Mouse (Mus musculus) intestine, embryonic 16.5 days (tissue): ENCODE measurements around the gene Pknox1. TPM values are rescaled to one million over a fixed set of nuclear protein-coding genes. Genes with fewer than 3 reads are reported as not detected.

Experiments used
- ATAC-seq: fragments of 200-750 bp; cut with Nextera tagmentation; 2 replicates; pipeline ENCODE4 v1.8.0; 2017; ENCODE audit warnings: moderate TSS enrichment, moderate library complexity
- H3K27ac ChIP-seq: fragments of 300-500 bp; sonication (generic); 2 replicates; pipeline ENCODE4 v1.5.1; 2014; ENCODE audit warnings: mild to moderate bottlenecking, low read length
- H3K27me3 ChIP-seq: fragments of 300-500 bp; sonication (generic); replicated peaks from 2 replicates; pipeline ENCODE4 v1.6.1; 2014; ENCODE audit warnings: low read length, control low read depth, mixed read lengths; ENCODE audit not compliant: control insufficient read depth, insufficient read depth
- H3K36me3 ChIP-seq: fragments of 300-500 bp; sonication (generic); 2 replicates; pipeline ENCODE4 v1.6.1; 2014; ENCODE audit warnings: low read length, control low read depth; ENCODE audit not compliant: control insufficient read depth, insufficient read depth
- H3K4me1 ChIP-seq: fragments of 300-500 bp; sonication (generic); 2 replicates; pipeline ENCODE4 v1.6.1; 2014; ENCODE audit warnings: low read length, control low read depth, mixed read lengths; ENCODE audit not compliant: control insufficient read depth, insufficient read depth
- H3K4me2 ChIP-seq: fragments of 300-500 bp; sonication (generic); 2 replicates; pipeline ENCODE4 v1.6.1; 2014; ENCODE audit warnings: low read depth, low read length, control low read depth
- H3K4me3 ChIP-seq: fragments of 300-500 bp; sonication (generic); 2 replicates; pipeline ENCODE4 v1.5.1; 2014; ENCODE audit warnings: mild to moderate bottlenecking, low read length
- H3K9ac ChIP-seq: fragments of 300-500 bp; sonication (generic); 2 replicates; pipeline ENCODE4 v1.6.1; 2014; ENCODE audit warnings: low read depth, low read length
- H3K9me3 ChIP-seq: fragments of 300-500 bp; sonication (generic); 2 replicates; pipeline ENCODE4 v1.6.1; 2016; ENCODE audit warnings: low read length, control low read depth; ENCODE audit not compliant: control insufficient read depth
- WGBS: fragments of 180-500 bp; shearing (Covaris S2); extraction: QIAGEN DNeasy Blood & Tissue Kit; methylation state at CpG from one replicate; pipeline ENCODE4 v1.1.7; 2014; 5-methylcytosine and 5-hydroxymethylcytosine counted together
- microRNA-seq: library from miRNA; unstranded; fragments of <30 nt; microRNA quantifications from one replicate; pipeline ENCODE4, GENCODE M21; 2016
- polyA plus RNA-seq: library from polyadenylated mRNA; unstranded; fragments of >200 nt; fragmentation: Nextera tagmentation; extraction: Ambion mirVana; gene quantifications from 2 replicates; pipeline ENCODE4 v1.2.1, GENCODE M21; 2015

Pknox1 gene
- polyA plus RNA-seq, 1 experiment from 2014 or later = 25.7 TPM

DNA sequence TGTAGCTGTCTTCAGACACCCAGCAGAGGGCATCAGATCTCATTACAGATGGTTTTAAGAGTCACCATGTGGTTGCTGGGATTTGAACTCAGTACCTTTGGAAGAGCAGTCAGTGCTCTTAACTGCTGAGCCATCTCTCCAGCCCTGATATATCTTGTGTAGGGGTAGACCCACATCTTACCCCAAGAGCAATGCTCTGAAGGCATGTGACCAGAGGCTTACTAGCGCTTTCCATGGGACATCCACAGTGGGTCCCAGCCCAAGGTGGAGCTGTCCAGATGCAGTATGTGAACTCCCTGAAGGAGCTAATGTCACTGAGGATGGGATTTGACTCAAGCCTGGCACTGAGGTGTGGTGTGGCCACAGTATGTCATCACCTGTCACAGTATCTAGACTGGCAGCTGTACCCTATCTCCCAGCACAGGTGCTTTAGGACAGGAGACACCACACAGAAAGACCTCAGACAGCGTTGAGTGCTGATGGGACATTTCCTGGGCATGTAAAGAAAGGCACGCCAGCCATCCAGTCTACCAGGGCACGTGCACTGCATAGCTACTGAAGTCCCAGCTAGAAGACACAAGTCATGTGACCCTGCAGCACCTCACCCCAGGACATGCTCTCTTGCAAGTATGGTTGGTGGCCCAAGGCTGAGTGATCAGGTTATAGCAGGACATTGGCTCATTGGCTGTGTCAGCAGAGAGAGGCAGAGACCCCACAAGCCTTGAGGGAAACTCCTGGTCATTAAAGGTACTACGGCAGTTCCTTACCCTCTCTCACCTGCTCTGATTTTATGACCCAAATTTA lies 81.9 kb downstream of the Pknox1 start:
- Histone ChIP-seq H3K9ac (no peak overlapping the region), H3K36me3 (peaks cover 36% of the 10 kb centered on the region), H3K9me3 (no peaks in the 10 kb centered on the region), H3K27me3 (no peaks in the 10 kb centered on the region), H3K4me1 (no peaks in the 10 kb centered on the region), H3K27ac (no peak overlapping the region), H3K4me2 (no peak overlapping the region), H3K4me3 (no peak overlapping the region)
- peak; percentile 48 for ATAC-seq
- 92% methylated on average over 5 of the region's 5 CpGs for WGBS

- ATAC-seq = no peak
- no peaks in the 10 kb centered on the region for H3K9me3 ChIP-seq
- peaks cover 9% of the 10 kb centered on the region for H3K4me1 ChIP-seq
- no peak overlapping the region for H3K27ac ChIP-seq
- H3K36me3 ChIP-seq = peaks cover 39% of the 10 kb centered on the region
- WGBS = 91% methylated on average over 14 of the region's 14 CpGs
- no peak overlapping the region for H3K4me2 ChIP-seq
- no peak overlapping the region for H3K9ac ChIP-seq
- H3K27me3 ChIP-seq = no peaks in the 10 kb centered on the region
- H3K4me3 ChIP-seq = no peak overlapping the region
Measured at GRCm38 (mm10) chr17:31652152-31652551, 87.6 kb downstream of the Pknox1 start.

DNA sequence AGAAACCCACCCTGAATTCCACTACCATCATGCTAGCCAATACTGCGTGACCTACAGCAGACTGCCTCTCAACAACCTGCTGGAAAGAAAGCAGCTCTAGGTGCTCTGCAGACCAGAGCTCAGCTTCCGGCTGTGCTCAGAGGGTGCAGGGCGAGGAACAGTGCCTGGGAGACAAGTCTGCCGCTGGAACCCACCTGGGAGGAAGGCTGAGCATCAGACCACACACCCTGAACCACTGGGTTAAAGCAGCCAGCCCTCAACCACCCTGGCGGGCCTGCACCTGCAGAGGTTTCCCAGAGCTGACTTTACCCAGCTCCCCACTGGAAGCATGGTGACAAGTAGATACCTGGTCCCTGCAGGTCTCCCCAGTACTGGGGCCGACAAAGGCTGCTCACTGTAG lies 88.7 kb downstream of the Pknox1 start:
- peaks cover 31% of the 10 kb centered on the region for H3K36me3 ChIP-seq
- ATAC-seq = no peak
- no peaks in the 10 kb centered on the region for H3K27me3 ChIP-seq
- no peak overlapping the region for H3K27ac ChIP-seq
- no peaks in the 10 kb centered on the region for H3K9me3 ChIP-seq
- no peak overlapping the region for H3K4me3 ChIP-seq
- H3K4me1 ChIP-seq = peaks cover 13% of the 10 kb centered on the region
- 79% methylated on average over 6 of the region's 6 CpGs for WGBS
- H3K9ac ChIP-seq = no peak overlapping the region
- H3K4me2 ChIP-seq = no peak overlapping the region

GRCm38 (mm10) chr17:31655366-31655765 lies 90.8 kb downstream of the Pknox1 start:
- Histone ChIP-seq H3K4me1 (peaks cover 13% of the 10 kb centered on the region), H3K4me3 (no peak overlapping the region), H3K27me3 (no peaks in the 10 kb centered on the region), H3K4me2 (no peak overlapping the region), H3K27ac (peak overlapping the region; percentile 3; the same call in 1 of the 2 replicates), H3K36me3 (peaks cover 20% of the 10 kb centered on the region), H3K9ac (no peak overlapping the region), H3K9me3 (no peaks in the 10 kb centered on the region)
- ATAC-seq = no peak
- WGBS = 63% methylated on average over 4 of the region's 4 CpGs

GRCm38 (mm10) chr17:31656682-31657081 lies 92.1 kb downstream of the Pknox1 start:
- Histone ChIP-seq H3K4me2 (peak overlapping the region; percentile 69; the same call in 1 of the 2 replicates), H3K4me1 (peaks cover 13% of the 10 kb centered on the region), H3K36me3 (peaks cover 9% of the 10 kb centered on the region), H3K27me3 (no peaks in the 10 kb centered on the region), H3K4me3 (no peak overlapping the region), H3K9me3 (no peaks in the 10 kb centered on the region), H3K9ac (peak overlapping the region; percentile 97; the same call in 1 of the 2 replicates), H3K27ac (no peak overlapping the region)
- ATAC-seq = no peak
- WGBS = 87% methylated on average over 5 of the region's 5 CpGs

Small RNAs within 50 kb of the gene (microRNA-seq; reads per million reads assigned to microRNA genes)
- gene Gm24970 = not detected

Other genes starting within 250 kb of the Pknox1 start
- 62.5 and 65.2 TPM in 2 replicates for gene Pde9a, start 178.5 kb upstream of the Pknox1 start, polyA plus RNA-seq
- gene Wdr4, start 44.8 kb upstream of the Pknox1 start, polyA plus RNA-seq = 39.5 and 42.3 TPM in 2 replicates
- gene Ndufv3, start 44.6 kb upstream of the Pknox1 start, polyA plus RNA-seq = 467 and 488 TPM in 2 replicates
- gene Cbs, start 72.5 kb downstream of the Pknox1 start, polyA plus RNA-seq = 12.2 and 12.5 TPM in 2 replicates
- 238 and 263 TPM in 2 replicates for gene U2af1, start 94.2 kb downstream of the Pknox1 start, polyA plus RNA-seq
- 0.31 and 0.39 TPM in 2 replicates for gene Cryaa, start 113.1 kb downstream of the Pknox1 start, polyA plus RNA-seq